Mouse (Mus musculus) liver, embryonic 12.5 days (tissue): ENCODE data around the gene Tmem110. TPM values are rescaled to one million over a fixed set of nuclear protein-coding genes. Genes with fewer than 3 reads are reported as not detected.

ENCODE experiments used
- ATAC-seq: fragments of 200-750 bp; cut with Nextera tagmentation; 2 replicates; pipeline ENCODE4 v1.8.0; 2017; ENCODE audit warnings: moderate number of reproducible peaks, mild to moderate bottlenecking, moderate library complexity
- H3K27ac ChIP-seq: fragments of 300-500 bp; sonication (generic); 2 replicates; pipeline ENCODE4 v1.5.1; 2016; ENCODE audit warnings: mild to moderate bottlenecking
- H3K27me3 ChIP-seq: fragments of 300-500 bp; sonication (generic); replicated peaks from 2 replicates; pipeline ENCODE4 v1.6.1; 2016; ENCODE audit warnings: mild to moderate bottlenecking, moderate library complexity
- H3K36me3 ChIP-seq: fragments of 300-500 bp; sonication (generic); 2 replicates; pipeline ENCODE4 v1.6.1; 2016; ENCODE audit warnings: mild to moderate bottlenecking, moderate library complexity
- H3K4me1 ChIP-seq: fragments of 300-500 bp; sonication (generic); 2 replicates; pipeline ENCODE4 v1.6.1; 2016
- H3K4me2 ChIP-seq: fragments of 300-500 bp; sonication (generic); 2 replicates; pipeline ENCODE4 v1.6.1; 2016; ENCODE audit warnings: mild to moderate bottlenecking, moderate library complexity
- H3K4me3 ChIP-seq: fragments of 300-500 bp; sonication (generic); 2 replicates; pipeline ENCODE4 v1.5.1; 2016; ENCODE audit warnings: mild to moderate bottlenecking, moderate library complexity
- H3K9ac ChIP-seq: fragments of 300-500 bp; sonication (generic); 2 replicates; pipeline ENCODE4 v1.6.1; 2016; ENCODE audit warnings: mild to moderate bottlenecking, moderate library complexity
- H3K9me3 ChIP-seq: fragments of 300-500 bp; sonication (generic); replicated peaks from 2 replicates; pipeline ENCODE4 v1.6.1; 2016; ENCODE audit warnings: mild to moderate bottlenecking, moderate library complexity
- WGBS: fragments of 180-500 bp; shearing (Covaris S2); methylation state at CpG from one replicate; pipeline ENCODE4 v1.1.7; 2016; ENCODE audit not compliant: insufficient replicate concordance; 5-methylcytosine and 5-hydroxymethylcytosine counted together
- polyA plus RNA-seq: library from polyadenylated mRNA; unstranded; fragments of >200 nt; fragmentation: Nextera tagmentation; extraction: Ambion mirVana; gene quantifications from 2 replicates; pipeline ENCODE4 v1.2.1, GENCODE M21; 2016

Tmem110 gene
- polyA plus RNA-seq, 1 experiment from 2014 or later: 16.1 TPM

DNA sequence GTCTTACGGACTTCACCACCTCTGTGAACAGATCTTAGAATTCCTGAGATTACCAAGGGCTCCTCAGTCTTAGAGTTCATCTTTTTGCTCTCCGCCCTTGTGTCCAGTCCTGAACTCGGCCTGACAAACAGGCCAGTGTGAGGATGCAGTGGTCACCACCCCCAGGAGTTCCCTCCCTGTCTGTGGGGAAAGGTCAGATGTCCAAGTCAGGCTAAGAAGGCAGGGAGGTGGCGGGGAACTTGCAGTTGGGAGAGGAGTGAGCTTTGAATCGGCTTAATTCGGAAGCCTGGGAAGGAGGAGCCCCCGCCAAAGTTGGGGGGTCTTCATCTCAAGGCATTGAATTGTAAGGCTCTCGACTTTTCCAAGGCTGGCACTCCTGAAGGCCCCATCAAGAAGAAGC lies 54.9 kb downstream of the Tmem110 start:
- no peak for ATAC-seq
- H3K9me3 ChIP-seq: no peaks in the 10 kb centered on the region
- no peaks in the 10 kb centered on the region for H3K27me3 ChIP-seq
- peaks cover 11% of the 10 kb centered on the region for H3K36me3 ChIP-seq
- peaks cover 22% of the 10 kb centered on the region for H3K4me1 ChIP-seq
- 71% methylated on average over 8 of the region's 8 CpGs for WGBS
- no peak overlapping the region for H3K27ac ChIP-seq
- no peak overlapping the region for H3K4me3 ChIP-seq
- H3K9ac ChIP-seq: no peak overlapping the region
- no peak overlapping the region for H3K4me2 ChIP-seq

- Histone ChIP-seq H3K27me3 (no peaks in the 10 kb centered on the region), H3K4me1 (peaks cover 14% of the 10 kb centered on the region), H3K36me3 (peaks cover 6% of the 10 kb centered on the region), H3K4me3 (no peak overlapping the region), H3K27ac (no peak overlapping the region), H3K9me3 (no peaks in the 10 kb centered on the region), H3K9ac (no peak overlapping the region), H3K4me2 (no peak overlapping the region)
- 66% methylated on average over 17 of the region's 17 CpGs for WGBS
- ATAC-seq: no peak
Observed at GRCm38 (mm10) chr14:30880811-30881717, 55.7 kb downstream of the Tmem110 start.

- Histone ChIP-seq H3K9ac (no peak overlapping the region), H3K36me3 (no peaks in the 10 kb centered on the region; the same call in 1 of the 2 replicates), H3K4me1 (peaks cover 8% of the 10 kb centered on the region), H3K9me3 (no peaks in the 10 kb centered on the region), H3K4me3 (no peak overlapping the region), H3K27ac (no peak overlapping the region), H3K27me3 (no peaks in the 10 kb centered on the region), H3K4me2 (no peak overlapping the region)
- no peak for ATAC-seq
- 76% methylated on average over 3 of the region's 3 CpGs for WGBS
Observed at GRCm38 (mm10) chr14:30881718-30882108, 56.3 kb downstream of the Tmem110 start.

GRCm38 (mm10) chr14:30885298-30885697 lies 59.9 kb downstream of the Tmem110 start:
- ATAC-seq: no peak
- peaks cover 16% of the 10 kb centered on the region for H3K4me1 ChIP-seq
- no peak overlapping the region for H3K4me2 ChIP-seq
- H3K27ac ChIP-seq: 0 out of 2 replicates have a peak overlapping the region, but pooled peaks have one; percentile 26
- H3K36me3 ChIP-seq: no peaks in the 10 kb centered on the region
- H3K4me3 ChIP-seq: no peak overlapping the region
- H3K9ac ChIP-seq: no peak overlapping the region
- H3K27me3 ChIP-seq: no peaks in the 10 kb centered on the region
- WGBS: 17% methylated on average over 3 of the region's 3 CpGs
- H3K9me3 ChIP-seq: no peaks in the 10 kb centered on the region

GRCm38 (mm10) chr14:30886204-30886603 lies 60.8 kb downstream of the Tmem110 start, which contains the start of gene Itih4:
Itih4 (plus strand) TSS chr14:30886476.
- Histone ChIP-seq H3K27ac (0 out of 2 replicates have a peak within 1 kb of the TSS, but pooled peaks have one; percentile 26), H3K36me3 (no peaks in the 10 kb centered on the region), H3K4me1 (peaks cover 14% of the 10 kb centered on the region), H3K9me3 (no peaks in the 10 kb centered on the region), H3K4me2 (no peak within 1 kb of the TSS), H3K4me3 (no peak within 1 kb of the TSS), H3K9ac (no peak within 1 kb of the TSS), H3K27me3 (no peaks in the 10 kb centered on the region)
- no peak for ATAC-seq
- WGBS: 66% methylated on average over 3 of the region's 3 CpGs

GRCm38 (mm10) chr14:30888271-30888732 lies 62.9 kb downstream of the Tmem110 start:
- Histone ChIP-seq H3K4me1 (peaks cover 14% of the 10 kb centered on the region), H3K27ac (no peak overlapping the region), H3K9ac (no peak overlapping the region), H3K36me3 (no peaks in the 10 kb centered on the region), H3K27me3 (no peaks in the 10 kb centered on the region), H3K4me2 (peak overlapping the region; percentile 29; the same call in 1 of the 2 replicates), H3K4me3 (no peak overlapping the region), H3K9me3 (no peaks in the 10 kb centered on the region)
- 16% methylated on average over 9 of the region's 9 CpGs for WGBS
- peak; percentile 55 for ATAC-seq

DNA sequence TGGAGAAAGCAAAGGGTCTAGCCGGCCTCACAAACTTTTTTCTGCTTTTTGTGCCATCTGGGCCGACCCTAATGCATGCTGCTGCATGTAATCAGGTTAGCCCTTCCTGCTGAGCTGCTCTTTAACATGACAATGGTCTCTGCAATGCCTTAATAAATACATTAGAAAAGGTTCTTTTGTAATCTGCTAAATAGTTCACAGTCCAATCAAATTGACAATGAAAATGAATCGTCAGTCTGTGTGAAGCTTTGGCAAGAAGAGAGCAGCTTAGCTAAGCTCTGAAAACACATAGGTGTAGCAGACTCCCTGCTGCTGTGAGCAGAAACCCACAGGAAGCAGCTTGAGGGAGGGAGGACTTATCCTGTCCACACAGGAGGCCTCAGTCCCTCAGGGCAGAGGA lies 74.6 kb downstream of the Tmem110 start:
- no peak overlapping the region for H3K4me2 ChIP-seq
- WGBS: 49% methylated on average over 3 of the region's 3 CpGs
- no peak overlapping the region for H3K27ac ChIP-seq
- H3K27me3 ChIP-seq: no peaks in the 10 kb centered on the region
- H3K9me3 ChIP-seq: no peaks in the 10 kb centered on the region
- H3K4me3 ChIP-seq: no peak overlapping the region
- no peaks in the 10 kb centered on the region for H3K36me3 ChIP-seq
- H3K4me1 ChIP-seq: peaks cover 2% of the 10 kb centered on the region; the same call in 1 of the 2 replicates
- no peak for ATAC-seq
- H3K9ac ChIP-seq: no peak overlapping the region

- no peak overlapping the region for H3K4me2 ChIP-seq
- H3K4me3 ChIP-seq: no peak overlapping the region
- H3K27ac ChIP-seq: no peak overlapping the region
- H3K36me3 ChIP-seq: no peaks in the 10 kb centered on the region
- no peaks in the 10 kb centered on the region for H3K9me3 ChIP-seq
- ATAC-seq: no peak
- H3K9ac ChIP-seq: no peak overlapping the region
- H3K4me1 ChIP-seq: no peaks in the 10 kb centered on the region
- H3K27me3 ChIP-seq: no peaks in the 10 kb centered on the region
- 67% methylated on average over 5 of the region's 5 CpGs for WGBS
Observed at GRCm38 (mm10) chr14:30902628-30903027, 77.2 kb downstream of the Tmem110 start.

DNA sequence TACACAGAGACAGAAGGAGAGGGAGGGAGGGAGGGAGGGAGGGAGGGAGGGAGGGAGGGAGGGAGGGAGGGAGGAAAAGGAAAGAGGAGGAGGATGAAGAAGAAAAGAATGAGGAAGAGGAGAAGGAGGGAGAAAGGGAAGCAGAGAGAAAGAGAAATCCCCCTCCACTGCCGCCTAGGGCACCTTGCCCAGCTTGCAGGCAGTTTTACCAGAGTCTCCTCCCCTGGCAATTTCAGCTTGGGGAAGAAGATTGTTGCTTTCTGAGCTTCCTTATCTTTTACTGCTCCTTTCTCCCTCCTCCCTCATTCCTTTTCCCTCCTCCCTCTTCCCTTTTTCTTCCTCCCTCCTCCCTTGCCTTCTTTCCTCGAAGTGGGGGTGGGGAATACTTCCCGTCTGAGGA lies 77.6 kb downstream of the Tmem110 start:
- H3K36me3 ChIP-seq: no peaks in the 10 kb centered on the region
- H3K4me2 ChIP-seq: no peak overlapping the region
- H3K9ac ChIP-seq: no peak overlapping the region
- WGBS: 50% methylated on average over 3 of the region's 3 CpGs
- H3K9me3 ChIP-seq: no peaks in the 10 kb centered on the region
- no peaks in the 10 kb centered on the region for H3K4me1 ChIP-seq
- H3K27ac ChIP-seq: no peak overlapping the region
- H3K27me3 ChIP-seq: no peaks in the 10 kb centered on the region
- no peak for ATAC-seq
- no peak overlapping the region for H3K4me3 ChIP-seq

DNA sequence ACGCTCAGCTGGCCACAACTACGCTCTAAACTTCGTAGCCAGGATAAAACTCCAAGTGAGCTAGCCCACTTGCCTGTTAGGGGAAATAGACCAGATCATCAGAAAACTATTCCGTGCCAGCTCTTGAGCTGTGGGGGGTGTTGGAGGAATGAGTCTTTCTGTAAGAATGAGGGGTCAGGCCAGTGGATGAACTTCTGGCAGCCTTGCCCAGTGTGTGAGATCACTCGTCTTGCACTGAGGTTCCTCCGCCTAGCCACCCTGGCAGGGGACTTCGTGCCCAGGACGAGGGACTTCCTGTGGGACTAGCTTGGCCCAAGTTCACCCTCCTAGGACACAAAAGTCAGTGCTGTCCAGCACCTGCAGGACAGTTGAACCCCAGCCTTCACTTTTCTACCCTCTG lies 78.9 kb downstream of the Tmem110 start:
- H3K4me3 ChIP-seq: no peak overlapping the region
- ATAC-seq: no peak
- H3K9ac ChIP-seq: no peak overlapping the region
- H3K36me3 ChIP-seq: no peaks in the 10 kb centered on the region
- no peaks in the 10 kb centered on the region for H3K27me3 ChIP-seq
- no peaks in the 10 kb centered on the region for H3K4me1 ChIP-seq
- H3K9me3 ChIP-seq: no peaks in the 10 kb centered on the region
- 69% methylated on average over 8 of the region's 8 CpGs for WGBS
- no peak overlapping the region for H3K4me2 ChIP-seq
- H3K27ac ChIP-seq: no peak overlapping the region

DNA sequence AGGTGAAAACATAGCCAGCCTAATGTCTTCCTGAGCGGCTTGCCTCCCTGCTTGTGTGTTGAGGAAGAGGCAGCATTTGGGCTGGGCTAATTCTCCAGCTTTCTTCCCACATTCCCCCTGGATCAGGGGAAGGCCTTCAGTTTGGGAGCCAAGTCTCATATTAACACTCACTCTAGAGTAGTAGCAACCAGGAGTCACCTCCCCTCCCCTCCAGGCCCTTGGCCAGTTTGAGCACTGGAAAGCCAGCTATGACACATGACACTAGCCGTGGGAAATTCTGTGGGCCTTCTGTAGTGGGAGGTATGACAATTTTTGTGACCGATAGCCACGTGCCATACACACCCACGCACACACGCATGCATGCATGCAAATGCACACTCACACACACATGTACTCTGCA lies 80.6 kb downstream of the Tmem110 start:
- no peaks in the 10 kb centered on the region for H3K36me3 ChIP-seq
- H3K4me3 ChIP-seq: no peak overlapping the region
- no peaks in the 10 kb centered on the region for H3K4me1 ChIP-seq
- no peak overlapping the region for H3K9ac ChIP-seq
- no peak overlapping the region for H3K4me2 ChIP-seq
- H3K27me3 ChIP-seq: no peaks in the 10 kb centered on the region
- no peak for ATAC-seq
- no peak overlapping the region for H3K27ac ChIP-seq
- H3K9me3 ChIP-seq: no peaks in the 10 kb centered on the region
- 80% methylated on average over 6 of the region's 6 CpGs for WGBS

- no peaks in the 10 kb centered on the region for H3K9me3 ChIP-seq
- H3K4me2 ChIP-seq: no peak overlapping the region
- no peaks in the 10 kb centered on the region for H3K27me3 ChIP-seq
- no peak overlapping the region for H3K27ac ChIP-seq
- no peaks in the 10 kb centered on the region for H3K36me3 ChIP-seq
- H3K4me1 ChIP-seq: no peaks in the 10 kb centered on the region
- ATAC-seq: peak; percentile 70
- no peak overlapping the region for H3K9ac ChIP-seq
- 52% methylated on average over 3 of the region's 3 CpGs for WGBS
- no peak overlapping the region for H3K4me3 ChIP-seq
Observed at GRCm38 (mm10) chr14:30907814-30908265, 82.5 kb downstream of the Tmem110 start.
